Comparison of ENCODE assay signal across 8 mouse cellular contexts in genomic region chr4:141053138-141053537, GRCm38 (mm10). TPM values are rescaled to one million over a fixed set of nuclear protein-coding genes. Genes with fewer than 3 reads are reported as not detected.
DNase-seq lines count a peak whose midpoint lies in the region; ATAC-seq lines count a peak whose summit lies in the region.
"Had no signal": no experiment of that assay in that cellular context is flagged by ENCODE, and none has a peak within 500 bp of the region (broad histone marks: within the 10 kb centered on the region; RNA-seq: fewer than 3 reads in every experiment).

No protein-coding gene starts in this region.

- H3K9me3 ChIP-seq in liver, embryonic 13.5 days (replicated peaks), result no peaks in the 10 kb centered on the region
- H3K9me3 ChIP-seq in hindbrain, embryonic 13.5 days, result no peaks in the 10 kb centered on the region
- no peaks in the 10 kb centered on the region for H3K9me3 ChIP-seq in limb, embryonic 10.5 days (replicated peaks)

- no peak for DNase-seq in liver, embryonic 13.5 days
- DNase-seq in liver, result no peak
- no peak for DNase-seq in limb, embryonic 10.5 days (ENCODE audit: low spot score)
- DNase-seq in urinary bladder, adult 2 months (ENCODE audit: low spot score), result no peak
- DNase-seq in lung, postnatal 25 days (ENCODE audit: low spot score), result no peak
- no peak for DNase-seq in cerebellum, postnatal 36 days

- H3K4me2 ChIP-seq in liver, embryonic 13.5 days, result no peak overlapping the region
- H3K4me2 ChIP-seq in hindbrain, embryonic 13.5 days, result peak overlapping the region; percentile 34

- 0 out of 2 replicates have a peak overlapping the region, but pooled peaks have one; percentile 17 for H3K9ac ChIP-seq in liver, embryonic 13.5 days
- H3K9ac ChIP-seq in hindbrain, embryonic 13.5 days, result peak overlapping the region; percentile 66

- H3K27ac ChIP-seq in liver, embryonic 13.5 days, result no peak overlapping the region
- peak overlapping the region; percentile 71 for H3K27ac ChIP-seq in hindbrain, embryonic 13.5 days
- peak overlapping the region; percentile 22; the same call in 1 of the 2 replicates for H3K27ac ChIP-seq in limb, embryonic 10.5 days

- H3K27me3 ChIP-seq in liver, embryonic 13.5 days, result no peaks in the 10 kb centered on the region
- H3K27me3 ChIP-seq in hindbrain, embryonic 13.5 days, result no peaks in the 10 kb centered on the region
- no peaks in the 10 kb centered on the region for H3K27me3 ChIP-seq in limb, embryonic 10.5 days (ENCODE audit: low read depth, poor library complexity, severe bottlenecking)

- H3K4me1 ChIP-seq in liver, embryonic 13.5 days (replicated peaks), result peaks cover 11% of the 10 kb centered on the region
- peaks cover 56% of the 10 kb centered on the region for H3K4me1 ChIP-seq in hindbrain, embryonic 13.5 days (replicated peaks)
- H3K4me1 ChIP-seq in limb, embryonic 10.5 days, result peaks cover 23% of the 10 kb centered on the region

- H3K4me3 ChIP-seq in liver, embryonic 13.5 days (replicated peaks), result no peak overlapping the region
- H3K4me3 ChIP-seq in hindbrain, embryonic 13.5 days, result 0 out of 2 replicates have a peak overlapping the region, but pooled peaks have one; percentile 2
- no peak overlapping the region for H3K4me3 ChIP-seq in limb, embryonic 10.5 days

- ATAC-seq in liver, embryonic 13.5 days (ENCODE audit: low read depth), result 0 out of 2 replicates have a peak, but pooled peaks have one; percentile 9
- ATAC-seq in hindbrain, embryonic 13.5 days (ENCODE audit: low FRiP score), result no peak

- WGBS in liver, embryonic 13.5 days (ENCODE audit: insufficient replicate concordance), result 61% methylated on average over 8 of the region's 8 CpGs
- 56% methylated on average over 8 of the region's 8 CpGs for WGBS in hindbrain, embryonic 13.5 days
- WGBS in limb, embryonic 10.5 days, result 60% methylated on average over 8 of the region's 8 CpGs

- H3K36me3 ChIP-seq in liver, embryonic 13.5 days, result peaks cover 7% of the 10 kb centered on the region; the same call in 1 of the 2 replicates
- peaks cover 18% of the 10 kb centered on the region for H3K36me3 ChIP-seq in hindbrain, embryonic 13.5 days
- peaks cover 86% of the 10 kb centered on the region for H3K36me3 ChIP-seq in limb, embryonic 10.5 days

RNA-seq across cellular contexts. Expression of gene Crocc, which starts 7.2 kb away (rescaled TPM):
- 0.48 and 0.59 TPM in 2 replicates for polyA plus RNA-seq in liver, embryonic 13.5 days (2015; fragmentation: Nextera tagmentation; extraction: Ambion mirVana)
- 6.0 and 6.2 TPM in 2 replicates for polyA plus RNA-seq in hindbrain, embryonic 13.5 days (2015; fragmentation: Nextera tagmentation; extraction: Ambion mirVana)
- 10.6 and 11.4 TPM in 2 replicates for polyA plus RNA-seq in limb, embryonic 10.5 days (2016; fragmentation: Nextera tagmentation; extraction: Ambion mirVana)
- 27.0 and 30.8 TPM in 2 replicates for polyA plus RNA-seq in urinary bladder, adult 2 months (2012; rRNA removed)

RNA-seq across cellular contexts. Expression of gene Necap2, which starts 25.0 kb away (rescaled TPM):
- polyA plus RNA-seq in liver, embryonic 13.5 days (2015; fragmentation: Nextera tagmentation; extraction: Ambion mirVana), result 119 TPM in 2 replicates
- polyA plus RNA-seq in hindbrain, embryonic 13.5 days (2015; fragmentation: Nextera tagmentation; extraction: Ambion mirVana), result 52.6 and 57.3 TPM in 2 replicates
- 67.9 and 82.8 TPM in 2 replicates for polyA plus RNA-seq in limb, embryonic 10.5 days (2016; fragmentation: Nextera tagmentation; extraction: Ambion mirVana)
- polyA plus RNA-seq in urinary bladder, adult 2 months (2012; rRNA removed), result 65.9 and 77.0 TPM in 2 replicates

RNA-seq across cellular contexts. Expression of gene Spata21, which starts 35.0 kb away (rescaled TPM):
- polyA plus RNA-seq in liver, embryonic 13.5 days (2015; fragmentation: Nextera tagmentation; extraction: Ambion mirVana), result 0.13 TPM in 1 of 2 replicates, not detected in the other
- polyA plus RNA-seq in hindbrain, embryonic 13.5 days (2015; fragmentation: Nextera tagmentation; extraction: Ambion mirVana), result 0.17 and 0.40 TPM in 2 replicates
- polyA plus RNA-seq in limb, embryonic 10.5 days (2016; fragmentation: Nextera tagmentation; extraction: Ambion mirVana), result 0.18 TPM in 1 of 2 replicates, not detected in the other
- polyA plus RNA-seq in urinary bladder, adult 2 months (2012; rRNA removed), result not detected in 2 replicates
- polyA plus RNA-seq: liver, embryonic 16.5 days had no signal

RNA-seq across cellular contexts. Expression of gene Mfap2, which starts 42.9 kb away (rescaled TPM):
- 21.8 and 22.5 TPM in 2 replicates for polyA plus RNA-seq in liver, embryonic 13.5 days (2015; fragmentation: Nextera tagmentation; extraction: Ambion mirVana)
- polyA plus RNA-seq in hindbrain, embryonic 13.5 days (2015; fragmentation: Nextera tagmentation; extraction: Ambion mirVana), result 198 and 227 TPM in 2 replicates
- polyA plus RNA-seq in limb, embryonic 10.5 days (2016; fragmentation: Nextera tagmentation; extraction: Ambion mirVana), result 444 and 521 TPM in 2 replicates
- polyA plus RNA-seq in urinary bladder, adult 2 months (2012; rRNA removed), result 37.6 and 37.9 TPM in 2 replicates
